Mouse (Mus musculus) midbrain, embryonic 11.5 days (tissue): Measurements from ENCODE around the gene Ptpra. TPM values are rescaled to one million over a fixed set of nuclear protein-coding genes. Genes with fewer than 3 reads are reported as not detected.
"Not testable (repeated sequence)": the region's sequence is repeated elsewhere in the genome, so short reads cannot be mapped to it uniquely, and the experiment has no call there.

Source experiments
- ATAC-seq: fragments of 200-750 bp; cut with Nextera tagmentation; 2 replicates; pipeline ENCODE4 v1.8.0; 2017; ENCODE audit warnings: moderate TSS enrichment, moderate library complexity; ENCODE audit not compliant: low FRiP score
- DNase-seq: peaks from one replicate; pipeline ENCODE4 v3.0.0; 2015; ENCODE audit warnings: low spot score; ENCODE audit errors: missing footprints
- H3K27ac ChIP-seq: fragments of 300-500 bp; sonication (generic); 2 replicates; pipeline ENCODE4 v1.5.1; 2014; ENCODE audit warnings: low read depth, low read length
- H3K27me3 ChIP-seq: fragments of 300-500 bp; sonication (generic); 2 replicates; pipeline ENCODE4 v1.6.1; 2014; ENCODE audit warnings: mild to moderate bottlenecking, low read length, moderate library complexity, mixed read lengths; ENCODE audit not compliant: control insufficient read depth, insufficient read depth
- H3K36me3 ChIP-seq: fragments of 300-500 bp; sonication (generic); 2 replicates; pipeline ENCODE4 v1.6.1; 2014; ENCODE audit warnings: mild to moderate bottlenecking, low read length, moderate library complexity, mixed read lengths; ENCODE audit not compliant: control insufficient read depth, insufficient read depth
- H3K4me1 ChIP-seq: fragments of 300-500 bp; sonication (generic); 2 replicates; pipeline ENCODE4 v1.6.1; 2014; ENCODE audit warnings: low read length; ENCODE audit not compliant: control insufficient read depth, insufficient read depth
- H3K4me2 ChIP-seq: fragments of 300-500 bp; sonication (generic); 2 replicates; pipeline ENCODE4 v1.6.1; 2014; ENCODE audit warnings: mild to moderate bottlenecking, moderate library complexity
- H3K4me3 ChIP-seq: fragments of 300-500 bp; sonication (generic); 2 replicates; pipeline ENCODE4 v1.5.1; 2014; ENCODE audit warnings: low read depth, low read length
- H3K9ac ChIP-seq: fragments of 300-500 bp; sonication (generic); 2 replicates; pipeline ENCODE4 v1.6.1; 2014; ENCODE audit warnings: low read length
- H3K9me3 ChIP-seq: fragments of 300-500 bp; sonication (generic); 2 replicates; pipeline ENCODE4 v1.6.1; 2016; ENCODE audit warnings: low read length; ENCODE audit not compliant: control insufficient read depth
- WGBS: fragments of 180-500 bp; shearing (Covaris S2); extraction: QIAGEN DNeasy Blood & Tissue Kit; methylation state at CpG from one replicate; pipeline ENCODE4 v1.1.7; 2014; 5-methylcytosine and 5-hydroxymethylcytosine counted together
- polyA plus RNA-seq: library from polyadenylated mRNA; unstranded; fragments of >200 nt; fragmentation: Nextera tagmentation; extraction: Ambion mirVana; gene quantifications from 2 replicates; pipeline ENCODE4 v1.2.1, GENCODE M21; 2014

Ptpra gene
- polyA plus RNA-seq, 1 experiment from 2014 or later, result 111 TPM

DNA sequence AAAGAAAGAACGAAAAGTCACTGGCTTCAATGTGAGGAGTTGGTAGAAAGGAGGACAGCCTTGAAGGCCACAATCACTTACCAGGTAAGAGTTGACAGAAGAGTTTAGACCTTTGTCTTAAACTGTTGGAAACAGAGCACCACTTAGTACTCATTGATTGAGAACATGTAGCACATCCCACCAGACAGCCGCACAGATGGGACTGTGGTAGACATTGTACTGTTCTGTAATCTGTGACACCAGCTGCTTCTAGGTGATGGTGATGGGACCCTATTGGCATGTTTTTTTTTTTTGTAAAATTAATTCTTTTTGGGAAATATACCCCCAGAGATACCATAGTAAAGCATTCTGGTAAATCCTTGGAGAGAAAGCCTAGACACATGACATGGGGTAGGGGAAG lies 71.8 kb downstream of the Ptpra start:
- WGBS, result 97% methylated on average over 2 of the region's 2 CpGs
- Histone ChIP-seq H3K36me3 (peaks cover 10% of the 10 kb centered on the region), H3K9me3 (no peaks in the 10 kb centered on the region), H3K27me3 (no peaks in the 10 kb centered on the region), H3K4me3 (no peak overlapping the region), H3K4me2 (no peak overlapping the region), H3K27ac (no peak overlapping the region), H3K4me1 (no peaks in the 10 kb centered on the region), H3K9ac (no peak overlapping the region)
- ATAC-seq (no peak), DNase-seq (no peak)

GRCm38 (mm10) chr2:130525480-130525879 lies 75.4 kb downstream of the Ptpra start:
- not testable (repeated sequence) for H3K4me2 ChIP-seq, DNase-seq, H3K4me1 ChIP-seq, H3K27me3 ChIP-seq, H3K9me3 ChIP-seq, H3K27ac ChIP-seq, H3K9ac ChIP-seq, H3K36me3 ChIP-seq, H3K4me3 ChIP-seq, ATAC-seq
- WGBS, result 89% methylated on average over 3 of the region's 4 CpGs

DNA sequence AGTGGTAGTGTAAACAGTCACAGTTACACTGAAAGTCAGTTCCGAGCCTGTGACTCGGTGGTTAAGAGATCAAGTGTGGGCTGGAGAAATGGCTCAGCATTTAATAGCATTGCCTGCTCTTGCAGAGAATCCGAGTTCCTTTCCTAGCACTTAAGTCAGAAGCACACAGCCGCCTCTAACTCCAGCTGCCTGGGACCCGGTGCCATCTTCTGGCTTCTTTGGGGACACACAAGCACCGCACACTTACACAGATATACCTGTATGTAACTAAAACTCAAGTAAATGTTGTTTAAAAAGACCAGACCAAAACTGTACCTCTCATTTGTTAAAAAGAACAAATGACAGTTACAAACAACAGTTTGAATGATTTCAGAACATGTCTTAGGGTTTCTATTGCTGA lies 78.4 kb downstream of the Ptpra start:
- Histone ChIP-seq H3K9me3 (no peaks in the 10 kb centered on the region), H3K9ac (no peak overlapping the region), H3K27ac (no peak overlapping the region), H3K4me3 (no peak overlapping the region), H3K27me3 (no peaks in the 10 kb centered on the region), H3K36me3 (no peaks in the 10 kb centered on the region; the same call in 1 of the 2 replicates), H3K4me1 (no peaks in the 10 kb centered on the region), H3K4me2 (no peak overlapping the region)
- DNase-seq (no peak), ATAC-seq (no peak)
- 83% methylated on average over 6 of the region's 6 CpGs for WGBS

GRCm38 (mm10) chr2:130529290-130529689 lies 79.2 kb downstream of the Ptpra start:
- Histone ChIP-seq H3K4me1 (no peaks in the 10 kb centered on the region), H3K9me3 (no peaks in the 10 kb centered on the region), H3K4me3 (no peak overlapping the region), H3K4me2 (no peak overlapping the region), H3K9ac (no peak overlapping the region), H3K36me3 (peaks cover 4% of the 10 kb centered on the region), H3K27me3 (no peaks in the 10 kb centered on the region), H3K27ac (no peak overlapping the region)
- WGBS, result 93% methylated on average over 2 of the region's 2 CpGs
- ATAC-seq, result no peak
- no peak for DNase-seq

DNA sequence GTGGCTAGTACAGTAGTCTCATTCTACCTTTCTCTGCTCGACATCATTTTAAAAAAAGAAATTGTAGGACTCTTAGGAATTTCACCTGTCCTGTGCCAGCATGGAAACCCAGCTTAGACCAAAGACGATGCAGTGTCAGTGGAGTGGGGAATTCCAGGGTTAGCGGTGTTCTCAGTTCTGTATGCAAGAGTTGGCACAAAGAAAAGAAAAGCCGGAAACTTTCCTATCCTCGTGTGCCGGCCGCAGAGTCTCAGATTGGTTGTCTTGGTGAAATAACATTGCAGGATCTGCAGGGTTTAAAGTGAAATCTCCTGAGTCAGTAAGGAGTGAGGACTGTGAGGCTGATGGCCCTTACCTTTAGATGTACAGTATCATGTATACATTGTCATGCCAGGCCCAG lies 79.8 kb downstream of the Ptpra start:
- Histone ChIP-seq H3K4me3 (no peak overlapping the region), H3K36me3 (peaks cover 4% of the 10 kb centered on the region)
- ATAC-seq, result no peak

DNA sequence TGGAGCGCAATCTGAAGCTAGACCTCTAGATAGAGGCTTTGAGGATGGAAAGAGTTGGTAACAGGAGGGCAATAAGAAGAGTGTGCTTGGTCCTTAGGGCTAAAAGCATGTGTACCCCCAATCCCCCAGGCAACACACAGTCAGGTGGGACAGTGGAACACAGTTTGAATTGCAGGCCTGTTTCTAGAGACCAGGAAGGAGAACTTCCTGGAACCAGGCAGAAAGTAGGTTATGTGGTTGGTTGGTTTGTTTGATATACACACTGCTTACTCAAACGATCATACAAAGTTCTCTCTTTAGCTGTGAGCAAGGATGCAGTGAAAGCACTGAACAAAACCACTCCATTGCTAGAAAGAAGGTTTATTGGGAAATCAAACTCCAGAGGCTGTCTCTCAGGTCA lies 82.1 kb downstream of the Ptpra start:
- Histone ChIP-seq H3K36me3 (peaks cover 4% of the 10 kb centered on the region), H3K9ac (no peak overlapping the region), H3K4me3 (no peak overlapping the region), H3K9me3 (no peaks in the 10 kb centered on the region), H3K4me1 (no peaks in the 10 kb centered on the region), H3K4me2 (no peak overlapping the region), H3K27me3 (no peaks in the 10 kb centered on the region), H3K27ac (no peak overlapping the region)
- DNase-seq (no peak), ATAC-seq (no peak)
- WGBS, result 93% methylated on average over 2 of the region's 2 CpGs

More for the DNA sequence above, 79.8 kb downstream of the Ptpra start:
- WGBS, result 81% methylated on average over 7 of the region's 7 CpGs
- Histone ChIP-seq H3K4me1 (no peaks in the 10 kb centered on the region), H3K9ac (no peak overlapping the region), H3K27me3 (no peaks in the 10 kb centered on the region), H3K27ac (no peak overlapping the region), H3K4me2 (no peak overlapping the region), H3K9me3 (no peaks in the 10 kb centered on the region)
- no peak for DNase-seq

- H3K4me2 ChIP-seq, result no peak overlapping the region
- H3K9me3 ChIP-seq, result no peaks in the 10 kb centered on the region
- DNase-seq (no peak), ATAC-seq (no peak)
- 93% methylated on average over 6 of the region's 6 CpGs for WGBS
- H3K4me1 ChIP-seq, result no peaks in the 10 kb centered on the region
- no peak overlapping the region for H3K27ac ChIP-seq
- H3K9ac ChIP-seq, result no peak overlapping the region
- peaks cover 7% of the 10 kb centered on the region for H3K36me3 ChIP-seq
- no peak overlapping the region for H3K4me3 ChIP-seq
- H3K27me3 ChIP-seq, result no peaks in the 10 kb centered on the region
These were observed 84.9 kb downstream of the Ptpra start for GRCm38 (mm10) chr2:130535017-130535416.

DNA sequence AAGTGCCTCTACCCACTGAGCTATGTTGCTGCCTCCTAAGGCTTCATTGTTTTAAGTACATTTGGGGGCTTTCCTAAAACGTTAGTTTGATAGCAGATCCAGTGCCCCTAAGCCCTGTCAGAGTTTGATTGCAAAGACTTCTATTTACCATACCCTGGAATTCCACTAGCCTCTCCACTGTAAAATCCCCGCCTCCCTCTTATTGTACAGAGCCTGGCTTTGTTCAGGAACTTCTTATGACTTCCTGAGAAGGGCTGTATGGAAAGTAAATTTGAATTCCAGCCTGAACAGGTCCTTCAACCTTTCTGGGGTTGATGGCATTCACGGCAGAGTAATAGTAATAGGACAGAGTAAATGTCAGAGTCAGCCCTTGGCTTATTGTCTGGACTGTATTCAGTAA lies 86.8 kb downstream of the Ptpra start:
- Histone ChIP-seq H3K27ac (no peak overlapping the region), H3K4me3 (no peak overlapping the region), H3K27me3 (no peaks in the 10 kb centered on the region), H3K9me3 (no peaks in the 10 kb centered on the region), H3K4me2 (no peak overlapping the region), H3K9ac (no peak overlapping the region), H3K4me1 (no peaks in the 10 kb centered on the region), H3K36me3 (peaks cover 7% of the 10 kb centered on the region)
- WGBS, result 86% methylated on average over 3 of the region's 3 CpGs
- ATAC-seq (no peak), DNase-seq (no peak)

DNA sequence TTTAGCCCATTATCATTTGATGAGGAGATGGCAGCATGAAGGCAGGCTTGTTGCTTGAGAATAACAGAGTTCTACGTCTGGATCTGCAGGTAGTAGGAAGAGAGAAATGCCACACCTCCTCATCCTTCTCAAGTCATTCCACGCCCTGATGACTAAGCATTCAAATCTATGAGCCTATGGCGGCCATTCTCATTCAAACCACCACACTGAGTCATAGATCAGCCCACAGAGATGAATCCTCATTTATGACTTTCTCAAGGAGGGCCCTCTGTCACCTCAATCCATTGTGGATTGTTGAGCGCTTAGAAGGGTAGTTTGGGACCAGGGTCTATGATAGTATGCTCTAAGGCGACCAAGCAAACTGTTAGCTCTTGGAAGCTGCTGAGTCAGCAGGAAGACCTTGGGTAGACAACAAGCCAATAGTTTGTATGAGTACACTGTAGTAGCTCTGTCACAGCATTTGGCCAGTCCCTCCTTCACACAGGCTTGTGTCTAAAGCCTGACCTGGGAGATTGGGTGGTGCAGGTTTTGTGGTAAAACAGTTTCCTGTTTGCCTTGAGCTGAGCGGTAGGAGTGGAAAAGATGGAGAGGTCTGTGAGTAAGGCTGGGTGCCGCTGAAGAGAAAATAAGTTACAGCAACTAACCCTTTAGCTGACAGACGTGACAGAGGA lies 88.9 kb downstream of the Ptpra start:
- H3K4me2 ChIP-seq, result no peak overlapping the region
- H3K4me1 ChIP-seq, result no peaks in the 10 kb centered on the region
- H3K27ac ChIP-seq, result no peak overlapping the region
- ATAC-seq (no peak), DNase-seq (no peak)
- H3K27me3 ChIP-seq, result no peaks in the 10 kb centered on the region
- no peak overlapping the region for H3K9ac ChIP-seq
- 94% methylated on average over 8 of the region's 8 CpGs for WGBS
- H3K9me3 ChIP-seq, result no peaks in the 10 kb centered on the region
- peaks cover 4% of the 10 kb centered on the region for H3K36me3 ChIP-seq
- H3K4me3 ChIP-seq, result no peak overlapping the region
